Mouse (Mus musculus) testis, adult 2 months (tissue): ENCODE results near the gene Coro2b. TPM values are rescaled to one million over a fixed set of nuclear protein-coding genes. Genes with fewer than 3 reads are reported as not detected.

Experiments
- H3K27ac ChIP-seq: fragments of 200-500 bp; 2 replicates; pipeline ENCODE4 v1.5.1; 2012; ENCODE audit warnings: low read depth, low read length; ENCODE audit not compliant: control insufficient read depth, insufficient read depth
- H3K27me3 ChIP-seq: fragments of 200-500 bp; 2 replicates; pipeline ENCODE4 v1.6.1; 2012; ENCODE audit warnings: mild to moderate bottlenecking, low read length, moderate library complexity; ENCODE audit not compliant: control insufficient read depth, insufficient read depth
- H3K36me3 ChIP-seq: fragments of 200-500 bp; 2 replicates; pipeline ENCODE4 v1.6.1; 2012; ENCODE audit warnings: mild to moderate bottlenecking, low read length; ENCODE audit not compliant: control insufficient read depth, insufficient read depth
- H3K4me1 ChIP-seq: fragments of 200-500 bp; 2 replicates; pipeline ENCODE4 v1.6.1; 2012; ENCODE audit warnings: low read length; ENCODE audit not compliant: control insufficient read depth, insufficient read depth
- H3K4me3 ChIP-seq: fragments of 200-500 bp; 2 replicates; pipeline ENCODE4 v1.5.1; 2012; ENCODE audit warnings: low read depth, mild to moderate bottlenecking, low read length, moderate library complexity, mixed read lengths; ENCODE audit not compliant: control insufficient read depth
- CTCF ChIP-seq: fragments of 200-500 bp; IDR thresholded peaks from 2 replicates; pipeline ENCODE4 v1.5.1; 2012; ENCODE audit warnings: low read depth, mild to moderate bottlenecking, inconsistent platforms, low read length, moderate library complexity; ENCODE audit not compliant: control insufficient read depth, insufficient read depth, insufficient replicate concordance
- POLR2A ChIP-seq: fragments of 200-500 bp; IDR thresholded peaks from 2 replicates; pipeline ENCODE4 v1.6.1; 2012; ENCODE audit warnings: low read depth, mild to moderate bottlenecking, inconsistent platforms, low read length, moderate library complexity; ENCODE audit not compliant: control insufficient read depth
- polyA plus RNA-seq: library from polyadenylated mRNA; depleted of rRNA; stranded (reverse); fragments of >200 nt; gene quantifications from 2 replicates; pipeline ENCODE4 v1.2.3, GENCODE M21; 2012; rRNA removed

The Coro2b gene
- polyA plus RNA-seq, 1 experiment: 2.9 TPM

- Histone ChIP-seq H3K27ac (no peak overlapping the region), H3K4me1 (peaks cover 3% of the 10 kb centered on the region; the same call in 1 of the 2 replicates), H3K36me3 (no peaks in the 10 kb centered on the region), H3K4me3 (no peak overlapping the region), H3K27me3 (no peaks in the 10 kb centered on the region)
- TF ChIP-seq CTCF (no peak), POLR2A (no peak)
Observed at GRCm38 (mm10) chr9:62372556-62373221, 164.2 kb downstream of the Coro2b start.

GRCm38 (mm10) chr9:62371745-62372555, 164.9 kb downstream of the Coro2b start:
- no peaks in the 10 kb centered on the region for H3K36me3 ChIP-seq
- H3K27ac ChIP-seq: no peak overlapping the region
- peaks cover 4% of the 10 kb centered on the region for H3K4me1 ChIP-seq
- H3K4me3 ChIP-seq: no peak overlapping the region
- H3K27me3 ChIP-seq: no peaks in the 10 kb centered on the region
- TF ChIP-seq POLR2A (no peak), CTCF (no peak)

- no peak overlapping the region for H3K4me3 ChIP-seq
- H3K27ac ChIP-seq: no peak overlapping the region
- TF ChIP-seq POLR2A: no peak
- no peak for TF ChIP-seq CTCF
- H3K4me1 ChIP-seq: peaks cover 11% of the 10 kb centered on the region
- H3K27me3 ChIP-seq: no peaks in the 10 kb centered on the region
- H3K36me3 ChIP-seq: no peaks in the 10 kb centered on the region
Observed at GRCm38 (mm10) chr9:62370648-62371280, 166.1 kb downstream of the Coro2b start.

DNA sequence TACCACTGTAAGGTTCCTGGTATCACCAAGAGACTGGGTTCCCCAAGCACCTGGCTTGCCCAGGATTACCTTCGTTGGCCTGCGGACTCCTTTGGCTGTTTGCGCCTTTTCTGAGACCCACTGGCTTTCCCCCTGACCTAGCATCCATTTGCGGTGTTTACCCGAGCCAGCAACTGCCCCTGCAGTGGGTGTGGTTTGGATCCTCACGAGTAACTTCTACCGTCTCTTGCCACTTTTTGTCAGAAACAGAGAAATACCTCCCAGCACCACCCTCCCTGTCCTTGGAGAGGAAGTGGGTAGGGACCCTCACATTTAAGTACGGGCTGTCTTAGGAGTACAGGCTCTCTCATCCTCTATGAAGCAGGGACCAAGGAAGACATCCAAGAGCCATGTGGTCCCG, 166.7 kb downstream of the Coro2b start:
- H3K4me3 ChIP-seq: no peak overlapping the region
- H3K27ac ChIP-seq: no peak overlapping the region
- peaks cover 15% of the 10 kb centered on the region for H3K4me1 ChIP-seq
- H3K27me3 ChIP-seq: no peaks in the 10 kb centered on the region
- no peak for TF ChIP-seq POLR2A
- TF ChIP-seq CTCF: no peak
- no peaks in the 10 kb centered on the region for H3K36me3 ChIP-seq

Other genes with a start within 250 kb of the Coro2b start
- gene Anp32a, start 195.8 kb downstream of the Coro2b start, polyA plus RNA-seq: 5.6 and 7.2 TPM in 2 replicates
- gene Itga11, start 140.8 kb upstream of the Coro2b start, polyA plus RNA-seq: 3.8 and 4.5 TPM in 2 replicates